Mouse (Mus musculus) cerebellum, adult 8-10 months (tissue): ENCODE data around the gene Ankfn1.

Source experiments
- DNase-seq: peaks from one replicate; pipeline ENCODE4 v3.0.0; 2022

Ankfn1 gene

GRCm38 (mm10) chr11:89356479-89356878, 421.0 kb downstream of the Ankfn1 start:
- no peak for DNase-seq

GRCm38 (mm10) chr11:89356018-89356417, 421.4 kb downstream of the Ankfn1 start:
- DNase-seq, result no peak

GRCm38 (mm10) chr11:89340238-89340637, 437.2 kb downstream of the Ankfn1 start:
- DNase-seq, result no peak
